Mouse (Mus musculus): ENCODE measurements at regions not wholly inside any gene's neighbourhood (a gene's known extent, or its start where the extent isn't known, plus 50 kb on each side); places are given as distances from the start of the nearest gene placed in this dataset.
A peak's percentile ranks its signal among the peaks of the same experiment; 100 is the strongest.

DNA sequence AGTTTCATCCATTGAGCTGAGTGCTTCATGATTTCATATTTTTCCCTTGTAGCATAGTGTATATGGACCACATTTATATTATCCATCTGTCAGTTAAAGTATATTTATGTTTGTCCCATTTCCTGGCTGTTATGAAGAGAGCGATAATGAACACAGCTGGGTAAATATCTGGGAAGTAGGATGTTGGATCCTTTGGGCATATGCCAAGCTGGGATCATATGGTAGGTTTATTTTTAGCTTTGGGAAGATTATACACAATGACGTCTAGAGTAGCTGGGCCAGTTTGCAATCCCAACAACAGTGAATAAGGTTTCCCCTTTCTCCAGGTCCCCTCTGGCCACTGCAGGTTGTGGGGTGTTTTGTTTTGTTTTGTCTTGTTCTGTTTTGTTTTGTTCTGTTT lies 164.5 kb downstream of the Gm765 start:
- no peak for DNase-seq (ENCODE audit: low spot score in 2 of 2)

DNA sequence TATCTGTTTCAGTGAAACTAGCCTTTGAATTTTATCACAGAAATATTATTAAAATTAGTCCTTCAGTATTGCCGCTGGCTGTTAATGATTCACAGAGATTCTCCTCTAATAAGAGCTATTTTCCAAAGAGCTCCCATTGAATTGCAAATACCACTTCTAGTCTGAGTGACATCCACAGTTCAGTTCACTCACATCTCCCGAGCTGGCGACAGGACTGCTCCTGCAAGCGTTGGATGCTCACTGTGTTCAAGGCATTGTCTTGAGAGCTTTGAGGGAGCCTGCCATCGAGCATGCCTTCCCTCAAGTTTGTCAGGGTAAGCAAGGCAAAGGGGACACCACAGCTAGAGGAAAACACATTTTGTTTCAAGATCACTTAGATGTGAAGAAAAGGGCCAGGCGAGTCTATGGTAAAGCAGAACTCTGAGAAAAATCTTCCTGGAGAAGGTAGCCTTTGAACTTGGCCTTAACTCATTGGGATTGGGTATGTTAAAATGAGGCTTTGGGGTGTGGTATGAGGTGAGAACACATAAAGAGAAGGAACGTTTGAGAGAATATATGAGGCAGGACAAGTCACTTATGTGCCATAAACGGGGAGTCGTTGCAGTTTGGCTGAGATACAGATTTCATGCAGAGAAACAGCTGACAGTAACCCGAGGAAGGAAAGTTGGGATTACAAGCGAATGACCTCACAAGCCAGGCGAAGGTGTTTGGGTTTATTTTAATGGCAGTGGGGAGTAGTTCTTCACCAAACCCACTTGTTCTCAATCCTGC lies 193.3 kb downstream of the Gm765 start:
- DNase-seq (ENCODE audit: low spot score in 2 of 2) = no peak

GRCm38 (mm10) chr6:98147855-98148254 lies 194.7 kb downstream of the Gm765 start:
- no peak for DNase-seq (ENCODE audit: low spot score in 2 of 2)

DNA sequence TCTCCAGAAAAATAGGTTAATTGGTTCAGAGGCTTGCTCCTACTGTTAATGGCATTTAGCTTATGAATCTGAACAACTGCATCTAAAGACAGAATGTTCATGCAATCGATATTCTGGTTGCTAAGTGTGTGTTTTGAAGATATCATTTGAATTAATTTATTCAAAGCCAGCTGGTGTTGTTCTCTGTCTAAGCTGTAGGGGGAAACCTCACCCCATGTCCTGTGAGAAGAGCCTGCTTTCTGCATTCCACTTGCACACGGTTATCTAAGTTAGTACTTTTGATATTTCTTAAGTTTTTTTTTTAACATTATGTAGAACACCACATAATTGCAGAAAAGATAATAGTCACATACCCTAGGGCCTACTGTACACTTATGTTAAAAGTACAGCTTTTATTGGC lies 209.6 kb downstream of the Gm765 start:
- DNase-seq (ENCODE audit: low spot score in 2 of 2) = no peak

DNA sequence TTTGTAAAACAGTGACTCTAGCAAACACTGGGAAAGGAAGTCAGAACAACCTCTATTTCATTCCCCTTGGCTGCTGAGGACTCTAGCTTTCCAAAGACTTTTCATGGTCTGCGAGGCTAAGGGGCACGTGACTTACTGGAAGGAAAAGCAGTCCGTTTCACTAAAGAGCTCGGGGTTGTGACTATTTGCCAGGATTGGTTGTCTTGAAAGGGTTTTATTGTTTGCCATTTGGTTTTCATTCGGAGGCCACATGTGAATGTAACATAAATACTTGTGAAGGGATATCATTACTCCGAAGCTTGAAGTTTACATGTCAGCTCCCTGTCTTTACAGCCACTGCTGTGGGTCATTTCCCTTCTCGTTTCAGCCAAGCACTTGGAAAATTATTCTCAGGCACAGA lies 217.1 kb downstream of the Gm765 start:
- no peak for DNase-seq (ENCODE audit: low spot score in 2 of 2)

DNA sequence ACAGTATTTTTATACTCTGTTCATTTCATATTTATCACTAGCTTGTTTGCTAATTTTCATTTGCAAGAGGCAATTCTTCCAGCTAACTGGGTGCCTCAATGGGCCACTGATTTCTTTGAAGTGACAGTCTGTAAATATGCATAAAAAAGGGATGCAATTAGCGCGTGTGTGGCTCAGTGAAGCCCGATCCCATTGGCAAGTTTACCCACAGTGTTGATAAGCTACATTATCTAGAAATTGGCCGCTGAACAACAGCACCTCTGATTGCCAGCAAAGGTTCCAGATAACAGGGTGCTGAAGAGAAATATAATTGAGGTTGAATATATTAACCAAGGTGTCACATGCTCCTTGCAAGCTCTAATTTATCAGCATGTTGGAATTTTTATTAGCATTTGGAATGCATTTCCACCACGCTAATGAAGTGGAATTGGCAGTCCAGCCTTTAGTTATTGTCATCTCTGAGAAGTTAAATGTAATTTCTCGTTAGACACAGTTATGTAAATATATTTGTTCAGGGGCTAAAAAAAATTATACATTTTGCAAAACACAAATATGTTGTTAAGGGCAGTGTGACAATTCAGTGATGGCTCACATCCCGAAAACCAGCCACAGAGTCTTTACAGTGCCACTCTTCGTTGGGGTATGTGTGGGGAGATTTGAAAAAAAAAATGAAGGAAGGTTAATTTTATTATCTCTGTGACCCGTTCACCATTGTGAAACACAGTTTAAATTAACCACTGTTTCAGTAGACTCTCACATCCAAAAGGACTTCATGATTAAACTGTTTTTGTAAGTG lies 224.0 kb downstream of the Gm765 start:
- DNase-seq (ENCODE audit: low spot score in 2 of 2) = no peak

DNA sequence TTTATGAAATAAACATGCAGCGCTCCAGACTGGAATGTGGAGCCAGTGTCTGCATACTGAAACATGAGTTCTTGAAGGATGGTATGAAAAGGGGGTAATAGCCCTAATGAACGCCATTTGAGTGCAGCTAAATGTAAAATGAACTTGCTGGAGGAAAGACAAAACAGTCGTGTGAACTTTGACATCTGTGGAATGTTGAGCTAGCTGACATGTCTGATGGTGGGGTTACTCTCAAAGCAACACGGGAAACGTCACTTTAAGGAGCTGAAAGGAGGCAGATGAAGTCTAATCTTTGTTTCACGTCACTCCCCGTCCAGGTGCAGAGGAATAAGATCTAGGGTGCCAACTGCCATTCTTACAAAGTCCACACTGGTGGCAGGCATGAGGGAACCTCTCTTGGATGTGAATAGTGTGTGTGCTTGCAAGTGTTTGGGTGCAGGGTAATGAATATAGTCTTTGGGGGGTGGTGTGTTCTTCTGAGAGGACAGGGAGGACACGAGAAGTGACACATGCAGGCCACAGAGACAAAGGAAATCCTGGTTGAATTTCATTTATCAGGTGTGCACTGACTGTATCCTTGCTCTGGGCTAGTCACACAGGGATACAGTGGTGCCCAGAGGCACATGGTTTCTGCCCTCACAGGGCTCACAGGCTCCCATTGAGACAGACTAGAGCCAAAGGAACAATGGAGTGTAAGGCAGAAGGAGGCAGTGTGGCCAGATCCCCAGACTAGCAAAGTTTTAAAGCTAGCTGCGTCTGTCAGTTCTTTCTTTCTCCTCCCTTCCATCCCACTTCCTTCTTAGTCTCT lies 228.0 kb downstream of the Gm765 start:
- no peak for DNase-seq (ENCODE audit: low spot score in 2 of 2)

GRCm38 (mm10) chr6:98113708-98114107 lies 228.8 kb downstream of the Gm765 start:
- DNase-seq (ENCODE audit: low spot score in 2 of 2) = peak; percentile 28 to 52

DNA sequence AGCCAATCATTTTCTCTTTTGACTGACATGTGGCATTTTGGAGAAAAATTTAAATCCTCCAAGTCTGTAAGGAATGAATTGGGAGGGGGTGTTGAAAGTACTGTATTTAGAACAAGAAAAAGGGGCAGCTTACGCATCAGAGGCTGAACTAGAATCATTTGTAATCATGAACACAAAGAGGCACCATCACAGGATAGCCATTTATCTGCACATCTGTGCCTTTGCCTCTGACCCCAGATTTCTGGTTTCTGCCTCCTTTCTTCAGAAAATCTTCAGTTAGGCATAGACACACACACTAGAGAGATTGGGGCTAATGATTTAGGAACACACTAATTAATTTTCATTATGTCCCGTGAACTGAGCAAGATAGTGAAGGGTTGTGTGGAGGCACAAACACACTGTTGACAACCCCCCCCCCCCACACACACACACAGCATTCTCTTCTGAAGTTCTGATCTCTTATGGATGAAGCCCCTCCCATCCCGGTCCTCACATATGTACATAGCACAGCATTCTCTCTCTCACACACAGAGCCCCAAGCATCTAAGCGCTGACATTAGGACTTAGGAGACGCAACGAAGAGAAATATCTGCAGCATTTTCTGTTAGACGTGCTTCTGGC lies 229.9 kb downstream of the Gm765 start:
- DNase-seq (ENCODE audit: low spot score in 2 of 2) = no peak

DNA sequence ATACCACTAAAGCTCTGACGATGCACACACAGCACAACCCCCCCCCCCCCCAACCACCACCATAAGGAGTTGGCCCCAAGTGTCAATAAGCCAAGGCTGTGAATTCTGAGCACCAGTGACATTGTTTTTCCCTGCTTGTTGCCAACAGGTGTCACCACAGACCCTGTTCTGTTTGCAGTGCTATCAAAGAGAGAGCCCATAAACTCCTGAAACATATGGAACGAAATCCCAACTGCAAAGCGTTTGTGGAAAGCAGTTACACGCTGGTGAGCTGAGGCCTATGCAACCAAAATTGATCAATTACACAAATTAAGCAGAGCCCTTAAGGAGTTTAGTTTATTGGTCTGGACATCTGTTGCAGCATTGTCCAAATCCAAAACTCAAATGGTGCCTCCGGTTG lies 235.4 kb downstream of the Gm765 start:
- no peak for DNase-seq (ENCODE audit: low spot score in 2 of 2)

DNA sequence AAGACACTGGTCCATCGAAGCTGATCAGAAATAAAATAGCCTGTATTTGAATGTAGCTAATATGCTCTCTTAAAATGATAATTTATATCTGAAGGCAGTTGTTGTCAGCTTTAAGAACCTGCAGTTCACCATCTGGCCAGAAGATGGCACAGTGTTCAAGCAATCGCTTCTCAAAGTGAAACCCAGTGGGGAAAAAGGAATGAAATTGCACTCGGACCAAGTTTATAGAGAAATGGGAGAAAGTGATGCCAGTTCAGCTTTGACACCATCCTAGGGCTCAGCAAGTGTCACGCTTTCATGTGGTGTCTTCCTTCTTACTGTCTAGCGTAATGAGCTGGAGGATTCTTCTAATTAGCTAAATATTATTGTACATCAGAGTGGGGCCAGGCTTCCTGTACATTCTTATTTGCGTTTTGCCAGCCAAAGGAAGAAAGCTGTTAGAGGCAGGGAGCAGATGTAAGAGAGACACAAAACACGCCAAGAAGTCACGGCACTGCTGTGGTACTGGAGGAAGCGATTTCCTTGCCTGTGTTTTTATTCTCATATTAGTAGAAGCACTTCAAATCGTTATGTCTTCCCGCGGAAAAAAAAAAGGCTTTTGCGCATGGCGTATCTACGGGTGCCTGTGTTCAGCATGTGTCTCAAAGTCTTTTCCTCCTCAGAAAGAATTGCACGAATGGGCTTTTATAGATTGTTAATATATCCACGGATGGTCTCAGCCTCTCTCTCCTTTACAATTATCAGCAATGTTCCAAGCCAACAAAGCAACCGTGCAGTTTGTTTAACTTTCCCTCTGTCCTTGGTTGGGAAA lies 237.1 kb downstream of the Gm765 start:
- peak; percentile 56 to 74 for DNase-seq (ENCODE audit: low spot score in 2 of 2)

DNA sequence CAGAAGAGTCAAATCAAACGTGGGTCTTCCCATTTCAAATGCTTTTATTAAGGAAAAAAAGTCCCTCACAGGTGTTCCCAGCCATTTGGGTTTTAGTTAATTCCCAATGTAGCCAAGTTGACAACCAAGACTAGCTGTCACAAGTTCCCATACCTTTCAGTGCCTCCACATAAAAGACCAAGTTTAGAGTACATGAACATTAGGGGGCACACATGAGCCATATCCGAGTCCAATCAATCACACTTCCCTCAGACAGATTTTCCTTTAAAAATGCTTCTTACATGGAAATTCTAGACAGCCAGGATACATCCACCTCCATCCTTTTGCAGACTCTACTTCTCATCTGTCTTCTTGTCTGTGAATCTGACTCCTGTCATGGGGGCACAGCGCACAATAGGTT lies 238.1 kb downstream of the Gm765 start:
- no peak for DNase-seq (ENCODE audit: low spot score in 2 of 2)

DNA sequence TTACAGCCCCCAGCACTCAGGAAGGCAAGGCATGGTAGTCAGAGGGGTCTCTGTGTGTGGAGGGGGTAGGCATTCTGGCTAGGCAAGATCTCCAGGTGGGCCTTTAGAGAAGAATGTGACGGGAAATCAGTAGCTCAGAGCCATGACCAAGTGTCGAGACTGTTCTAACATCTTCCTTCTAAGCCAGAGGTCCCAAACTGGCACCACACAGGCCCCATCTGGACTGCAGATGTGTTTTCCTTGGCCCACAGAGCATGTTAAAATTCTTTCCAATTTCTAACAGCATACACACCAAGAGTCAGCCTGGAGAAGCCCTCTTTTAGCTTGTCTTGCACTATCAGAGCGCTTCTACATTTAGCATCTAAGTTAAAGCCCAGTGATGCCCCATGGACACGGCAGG lies 241.5 kb downstream of the Gm765 start:
- DNase-seq (ENCODE audit: low spot score in 2 of 2) = no peak

GRCm38 (mm10) chr6:98099126-98099525 lies 243.4 kb downstream of the Gm765 start:
- no peak for DNase-seq (ENCODE audit: low spot score in 2 of 2)

GRCm38 (mm10) chr6:98095243-98095642 lies 247.3 kb downstream of the Gm765 start:
- no peak for DNase-seq (ENCODE audit: low spot score in 2 of 2)

DNA sequence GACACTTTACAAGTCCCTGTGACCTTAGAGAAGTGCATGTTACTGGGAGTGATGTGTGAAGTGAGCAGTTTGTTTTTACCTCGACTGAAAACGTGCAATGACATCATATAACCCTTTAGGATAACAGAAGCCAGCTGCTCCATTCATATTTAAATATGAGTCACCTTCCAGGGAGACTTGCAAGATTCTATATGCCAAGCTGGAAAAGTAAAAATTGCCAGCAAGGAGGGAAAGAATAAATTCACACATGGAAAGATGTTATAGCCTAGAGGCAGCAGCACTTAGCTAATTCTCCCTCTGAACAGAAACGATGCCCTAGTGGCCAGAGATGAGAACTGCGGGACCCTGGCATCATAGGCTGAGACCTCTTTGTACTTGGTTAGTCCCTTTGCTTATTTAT lies 253.4 kb downstream of the Gm765 start:
- DNase-seq (ENCODE audit: low spot score in 2 of 2) = peak in 1 of 2 experiments; percentile 13

DNA sequence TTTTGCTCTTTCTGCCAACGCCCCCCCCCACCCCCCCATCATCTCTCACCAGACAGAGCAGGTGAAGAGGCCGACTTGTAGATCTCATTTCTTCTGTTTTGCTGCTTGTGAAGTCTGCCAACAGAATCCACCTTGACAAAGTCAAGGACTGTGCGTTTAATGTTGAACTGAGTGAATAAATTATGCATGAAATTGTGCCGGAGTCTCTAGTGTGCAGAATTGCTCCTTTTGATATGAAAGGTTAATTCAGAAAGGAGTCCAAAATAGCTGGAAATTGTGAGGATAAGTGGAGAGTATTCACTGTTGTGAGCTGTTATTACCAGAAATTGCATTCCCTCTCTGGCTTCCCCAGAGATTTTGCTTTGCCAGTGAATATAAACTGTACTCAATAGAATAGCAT lies 262.5 kb downstream of the Gm765 start:
- no peak for DNase-seq (ENCODE audit: low spot score in 2 of 2)

Measured in natural killer cell, adult 2 months (primary cell).